Mouse (Mus musculus) CH12.LX (cell line): Measurements from ENCODE around the gene Pdzd3. TPM values are rescaled to one million over a fixed set of nuclear protein-coding genes. Genes with fewer than 3 reads are reported as not detected.
"Not testable (repeated sequence)": the region's sequence is repeated elsewhere in the genome, so short reads cannot be mapped to it uniquely, and the experiment has no call there.

ENCODE experiments used
- DNase-seq: peaks from one replicate; pipeline ENCODE4 v3.0.0-alpha.2; 2013; ENCODE audit errors: extremely low read depth
- H3K27ac ChIP-seq: 2 replicates; pipeline ENCODE4 v1.5.1; 2012; ENCODE audit warnings: low read depth, mild to moderate bottlenecking, control low read depth, moderate library complexity; ENCODE audit not compliant: insufficient read depth
- H3K27me3 ChIP-seq: replicated peaks from 2 replicates; pipeline ENCODE3; 2012; ENCODE audit warnings: inconsistent platforms
- H3K36me3 ChIP-seq, 2 experiments: replicated peaks in 1 of 2; 2 replicates each; pipeline versions ENCODE3 to v1.6.1; 2012; ENCODE audit warnings: inconsistent platforms in 1 of 2, low read length in 1 of 2, mild to moderate bottlenecking in 1 of 2, mixed read lengths in 1 of 2, moderate library complexity in 1 of 2; ENCODE audit not compliant: control insufficient read depth in 1 of 2, insufficient read depth in 1 of 2
- H3K4me1 ChIP-seq, 2 experiments: 2 replicates each; pipeline ENCODE4 v1.6.1; 2012; ENCODE audit warnings: inconsistent platforms in 1 of 2, moderate library complexity in 1 of 2; ENCODE audit not compliant: insufficient read depth in 2 of 2, control insufficient read depth in 1 of 2
- H3K4me2 ChIP-seq: 2 replicates; pipeline ENCODE4 v1.6.1; 2012; ENCODE audit warnings: low read depth, mild to moderate bottlenecking, control low read depth; ENCODE audit not compliant: poor library complexity, insufficient read depth, severe bottlenecking
- H3K4me3 ChIP-seq, 3 experiments: fragments of 150-350 bp in 1 of 3; sonication (generic) in 1 of 3; replicated peaks in 1 of 3; 2 replicates each; pipeline versions ENCODE3 to v1.5.1; 2011 to 2012; ENCODE audit warnings: low read depth in 2 of 3, low read length in 2 of 3, mild to moderate bottlenecking in 2 of 3, moderate library complexity in 2 of 3, control low read depth in 1 of 3, improper control_type of control experiment in 1 of 3, inconsistent platforms in 1 of 3, mixed read lengths in 1 of 3; ENCODE audit not compliant: poor library complexity in 1 of 3
- H3K79me2 ChIP-seq: replicated peaks from 2 replicates; pipeline ENCODE4 v1.6.1; 2012; ENCODE audit warnings: mild to moderate bottlenecking, moderate library complexity; ENCODE audit not compliant: control insufficient read depth, poor library complexity, insufficient read depth, severe bottlenecking; ENCODE audit errors: extremely low read depth
- H3K9ac ChIP-seq: 2 replicates; pipeline ENCODE4 v1.6.1; 2012; ENCODE audit warnings: low read depth, mild to moderate bottlenecking, control low read depth, moderate library complexity; ENCODE audit not compliant: insufficient read depth
- H3K9me3 ChIP-seq: replicated peaks from 2 replicates; pipeline ENCODE3; 2012; ENCODE audit warnings: low read length, inconsistent platforms, mixed read lengths
- CHD2 ChIP-seq: IDR thresholded peaks from 2 replicates; pipeline ENCODE4 v1.6.1; 2011; ENCODE audit warnings: low read length, improper control_type of control experiment
- CTCF ChIP-seq, 2 experiments: IDR thresholded peaks in 1 of 2; conservative IDR thresholded peaks in 1 of 2; 2 replicates each; pipeline ENCODE4 v1.5.1; 2011 to 2012; ENCODE audit warnings: low read depth in 2 of 2, low read length in 2 of 2, improper control_type of control experiment in 1 of 2, inconsistent platforms in 1 of 2, mild to moderate bottlenecking in 1 of 2, moderate library complexity in 1 of 2
- GABPA ChIP-seq: IDR thresholded peaks from 2 replicates; pipeline ENCODE4 v1.6.1; 2012; ENCODE audit warnings: low read depth, low read length, improper control_type of control experiment, inconsistent platforms; ENCODE audit not compliant: insufficient replicate concordance
- JUN ChIP-seq: IDR thresholded peaks from 2 replicates; pipeline ENCODE4 v1.6.1; 2011; ENCODE audit warnings: low read depth, mild to moderate bottlenecking, low read length, improper control_type of control experiment, moderate library complexity; ENCODE audit not compliant: insufficient read depth
- MAZ ChIP-seq: IDR thresholded peaks from 2 replicates; pipeline ENCODE4 v1.6.1; 2012; ENCODE audit warnings: low read depth, mild to moderate bottlenecking, inconsistent platforms, low read length, improper control_type of control experiment, moderate library complexity
- MYC ChIP-seq: IDR thresholded peaks from 2 replicates; pipeline ENCODE4 v1.6.1; 2011; ENCODE audit warnings: low read depth, mild to moderate bottlenecking, improper control_type of control experiment, low read length
- NELFE ChIP-seq: IDR thresholded peaks from 2 replicates; pipeline ENCODE4 v1.6.1; 2011; ENCODE audit warnings: low read depth, low read length, improper control_type of control experiment
- NRF1 ChIP-seq: IDR thresholded peaks from 2 replicates; pipeline ENCODE4 v1.6.1; 2014; ENCODE audit warnings: low read depth, mild to moderate bottlenecking, inconsistent platforms, low read length, improper control_type of control experiment, moderate library complexity
- RAD21 ChIP-seq: IDR thresholded peaks from 2 replicates; pipeline ENCODE4 v1.6.1; 2011; ENCODE audit warnings: low read depth, mild to moderate bottlenecking, low read length, improper control_type of control experiment, moderate library complexity
- RCOR1 ChIP-seq: conservative IDR thresholded peaks from 2 replicates; pipeline ENCODE4 v1.6.1; 2012; ENCODE audit warnings: low read depth, mild to moderate bottlenecking, inconsistent platforms, low read length, improper control_type of control experiment
- SMC3 ChIP-seq: IDR thresholded peaks from 2 replicates; pipeline ENCODE4 v1.6.1; 2011; ENCODE audit warnings: low read depth, low read length, improper control_type of control experiment
- USF2 ChIP-seq: conservative IDR thresholded peaks from 2 replicates; pipeline ENCODE4 v1.6.1; 2011; ENCODE audit warnings: low read depth, low read length, improper control_type of control experiment
- ZMIZ1 ChIP-seq: IDR thresholded peaks from 2 replicates; pipeline ENCODE4 v1.6.1; 2012; ENCODE audit warnings: low read depth, mild to moderate bottlenecking, inconsistent platforms, low read length, improper control_type of control experiment
- dilution Hi-C: fragments of 300-500 bp; cut with MboI; formaldehyde crosslinking; loops from 2 replicates; pipeline ENCODE4 v1.14.3; 2020; ENCODE audit warnings: low sequenced_read_pairs; ENCODE audit not compliant: extremely low pct_unique_long_range_greater_than_20kb, extremely low pct_ligation_motif_present
- in situ Hi-C: fragments of 300-500 bp; cut with MboI; formaldehyde crosslinking; loops from 3 replicates; pipeline ENCODE4 v1.14.3; 2019; ENCODE audit warnings: low sequenced_read_pairs, low pct_ligation_motif_present, low pct_unique_long_range_greater_than_20kb, mixed read lengths
- polyA plus RNA-seq: library from polyadenylated mRNA; unstranded; fragments of >175 nt; gene quantifications from 2 replicates; pipeline ENCODE4 v1.2.1, GENCODE M21; 2012; ENCODE audit warnings: low read depth; ENCODE audit not compliant: insufficient read length
- total RNA-seq, 2 experiments: library from RNA; depleted of rRNA; stranded (reverse); fragments of 300-350 nt in 1 of 2; fragments of >200 nt in 1 of 2; gene quantifications; 2 replicates each; pipeline ENCODE4 v1.2.3; 2012 to 2014

The Pdzd3 gene
- total RNA-seq (2012; rRNA removed) (0.13 TPM in 1 of 2 replicates, not detected in the other), total RNA-seq (2014; rRNA removed) (0.09 TPM in 1 of 2 replicates, not detected in the other), polyA plus RNA-seq (0.21 and 0.26 TPM in 2 replicates)

DNA sequence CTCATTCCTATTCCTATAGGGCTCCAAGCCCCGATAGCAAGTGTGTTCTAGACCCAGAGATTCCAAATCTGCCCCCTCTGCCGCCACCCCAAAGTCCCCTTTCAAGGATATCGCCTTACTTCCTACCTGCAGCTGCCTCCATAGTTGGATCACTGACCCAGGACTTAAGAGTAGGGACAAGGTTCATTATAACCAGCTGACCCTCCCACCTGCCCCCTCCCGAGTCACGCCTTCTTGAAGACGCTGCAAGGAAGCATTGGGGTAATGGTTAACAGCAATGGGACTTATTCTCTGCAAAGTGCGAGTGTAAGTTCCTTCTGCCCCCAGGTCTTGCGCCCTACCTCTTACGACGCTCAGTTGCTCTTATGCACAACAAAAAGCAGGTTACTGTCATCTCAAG lies at the start of gene Pdzd3:
Pdzd3 (minus strand) TSS at position 158 of the 400 bp plus-strand sequence.
- Histone ChIP-seq H3K4me1 (peaks cover 0 to 6% of the 10 kb centered on the region in 2 experiments; a peak in 1 of 4 replicates), H3K4me3 (no peak within 1 kb of the TSS), H3K9me3 (no peaks in the 10 kb centered on the region), H3K27ac (no peak within 1 kb of the TSS), H3K36me3 (peaks cover 10 to 39% of the 10 kb centered on the region in 2 experiments), H3K9ac (no peak within 1 kb of the TSS), H3K27me3 (no peaks in the 10 kb centered on the region), H3K79me2 (no peaks in the 10 kb centered on the region), H3K4me2 (no peak within 1 kb of the TSS)
- no peak for DNase-seq
- dilution Hi-C loops (no loop called here), in situ Hi-C loops (no loop called here)
- TF ChIP-seq USF2 (no peak), RCOR1 (no peak), RAD21 (no peak), MAZ (no peak), JUN (no peak)
- TF ChIP-seq, all 38 proteins: peak for 0

DNA sequence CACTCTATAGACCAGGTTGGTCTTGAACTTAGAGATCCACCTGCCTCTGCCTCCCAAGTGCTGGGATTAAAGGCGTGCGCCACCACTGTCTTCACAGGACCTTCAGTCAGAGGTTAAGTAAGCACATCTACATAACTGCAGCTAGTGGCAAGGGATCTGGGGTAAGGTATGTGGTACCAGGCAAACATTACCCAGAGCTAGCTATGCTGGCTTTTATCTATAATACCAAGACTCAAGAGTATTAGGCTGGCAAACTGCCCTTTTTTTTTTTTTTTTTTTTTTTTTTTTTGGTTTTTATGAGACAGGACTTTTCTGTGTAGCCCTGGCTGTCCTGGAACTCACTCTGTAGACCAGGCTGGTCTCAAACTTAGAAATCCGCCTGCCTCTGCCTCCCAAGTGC lies 48.7 kb upstream of the Pdzd3 start:
- H3K27ac ChIP-seq, H3K27me3 ChIP-seq, DNase-seq, H3K9ac ChIP-seq, H3K4me2 ChIP-seq, dilution Hi-C loops, in situ Hi-C loops, H3K4me3 ChIP-seq, H3K9me3 ChIP-seq: not testable (repeated sequence)
- Histone ChIP-seq H3K79me2 (peaks cover 23% of the 10 kb centered on the region), H3K4me1 (peaks cover 3 to 13% of the 10 kb centered on the region in 2 experiments; a peak in 3 of 4 replicates), H3K36me3 (peaks cover 55 to 76% of the 10 kb centered on the region in 2 experiments)

DNA sequence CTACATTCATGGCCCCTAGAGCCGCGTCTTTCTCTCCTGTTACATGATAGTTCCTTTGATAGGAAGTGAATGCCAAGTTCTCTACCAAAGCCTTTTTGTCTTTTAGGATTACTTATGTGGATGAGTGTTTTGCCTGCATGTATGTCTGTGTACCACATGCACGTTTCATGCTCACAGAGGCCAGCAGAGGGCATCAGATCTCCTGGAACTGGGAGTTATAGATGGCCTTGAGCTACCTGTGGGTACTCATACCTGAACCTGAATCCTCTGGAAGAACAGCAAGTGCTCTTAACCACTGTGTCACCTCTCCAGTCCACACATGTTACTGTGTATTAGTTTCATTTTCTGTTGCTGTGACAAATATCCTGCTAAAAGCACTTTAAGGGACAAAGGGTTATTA lies 41.2 kb upstream of the Pdzd3 start:
- Histone ChIP-seq H3K79me2 (no peaks in the 10 kb centered on the region), H3K27ac (no peak overlapping the region), H3K9ac (no peak overlapping the region), H3K4me2 (no peak overlapping the region), H3K4me3 (no peak overlapping the region), H3K36me3 (peaks cover 48 to 87% of the 10 kb centered on the region in 2 experiments), H3K4me1 (no peaks in the 10 kb centered on the region), H3K27me3 (no peaks in the 10 kb centered on the region), H3K9me3 (peaks cover 6% of the 10 kb centered on the region)
- peak; percentile 49 for DNase-seq
- TF ChIP-seq ZMIZ1 (no peak), JUN (no peak), GABPA (no peak), NRF1 (no peak), NELFE (no peak), CTCF (conservative IDR thresholded peaks at IDR 0.05 in 1 of 2, IDR thresholded peaks at IDR 0.05 in 1 of 2; ENCODE audit: low read depth in 2 of 2, low read length in 2 of 2) (peak; percentile 42 to 77; a peak in 3 of 4 replicates), RAD21 (peak; percentile 75), MYC (peak; percentile 59; the same call in 1 of the 2 replicates), SMC3 (peak; percentile 85), CHD2 (no peak)
- dilution Hi-C loops (no loop called here), in situ Hi-C loops (loop anchor here (5.0 kb wide), 1 partner anchor 50 kb away; the partner anchor contains the start of gene Hmbs)
